Mouse (Mus musculus) testis, postnatal 14 days (tissue): ENCODE data around the gene Ntm.

ENCODE experiments used
- DNase-seq: peaks from one replicate; pipeline ENCODE4 v3.0.0; 2021; ENCODE audit warnings: low spot score

Gene Ntm

DNA sequence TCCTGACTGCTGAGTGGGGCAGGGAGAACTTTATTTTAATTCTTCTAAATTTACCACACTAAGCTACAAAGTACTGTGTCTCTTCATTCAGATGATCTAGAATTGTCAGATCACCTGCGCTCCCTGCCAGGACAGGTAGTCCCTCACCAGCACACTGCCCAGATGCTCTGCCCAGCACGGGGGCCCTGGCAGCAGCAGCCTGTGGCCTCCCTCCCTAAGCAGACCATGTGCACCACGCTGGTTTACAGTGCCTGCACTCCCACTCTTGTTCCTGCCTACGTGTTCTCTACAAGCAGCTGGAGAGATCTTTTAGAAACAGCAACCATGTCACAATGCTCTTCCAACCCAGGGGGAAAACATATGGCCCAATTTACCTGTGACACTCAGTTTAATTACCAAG lies 490.7 kb downstream of the Ntm start:
- DNase-seq, result no peak

DNA sequence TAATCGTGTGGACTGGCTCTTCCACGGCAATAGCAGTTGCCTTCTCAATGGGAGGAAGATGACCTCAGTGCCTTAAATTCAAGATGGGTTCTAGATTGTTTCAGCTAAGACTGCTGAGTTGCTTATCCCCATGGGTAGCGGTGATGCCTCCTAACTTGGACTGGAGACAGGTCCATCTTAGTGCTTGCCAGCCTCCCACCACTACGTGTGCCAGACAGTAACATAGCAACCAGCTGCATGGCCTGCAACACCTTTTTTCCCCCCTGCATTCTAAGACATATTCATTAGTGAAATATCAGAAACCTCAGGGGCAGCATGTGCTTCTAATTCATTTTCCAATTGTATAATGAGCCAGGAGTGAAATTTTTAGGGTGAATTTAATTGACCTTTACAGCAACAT lies 498.2 kb downstream of the Ntm start:
- DNase-seq, result no peak

DNA sequence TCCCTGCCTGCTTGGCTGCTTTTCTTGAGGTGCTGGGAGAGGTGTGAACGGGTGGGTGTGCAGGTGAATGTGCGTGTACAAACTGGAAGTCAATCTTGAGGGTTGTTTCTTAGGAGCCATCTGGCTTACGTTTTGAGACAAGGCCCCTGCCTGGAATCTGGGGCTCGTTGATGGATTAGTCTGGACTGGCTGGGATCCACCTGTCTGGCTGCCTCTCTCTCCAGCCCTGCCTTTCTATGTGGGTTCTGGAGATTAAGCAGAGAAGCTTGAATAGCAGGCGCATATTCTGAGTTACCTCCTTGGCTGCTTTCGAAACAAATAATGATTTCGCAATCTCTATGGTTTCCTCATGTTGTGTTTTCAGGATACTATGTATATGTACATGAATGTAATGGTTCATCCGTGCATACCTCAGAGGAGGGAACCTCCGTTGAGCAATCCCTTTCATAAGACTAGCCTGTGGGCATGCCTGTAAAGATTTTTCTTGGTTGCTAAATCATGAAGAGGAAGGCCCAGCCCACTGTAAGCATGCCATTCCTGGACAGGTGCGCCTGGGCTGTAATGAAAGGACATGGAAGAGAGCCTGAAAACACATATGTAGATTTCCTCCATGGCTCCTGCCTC lies 499.9 kb downstream of the Ntm start:
- no peak for DNase-seq

DNA sequence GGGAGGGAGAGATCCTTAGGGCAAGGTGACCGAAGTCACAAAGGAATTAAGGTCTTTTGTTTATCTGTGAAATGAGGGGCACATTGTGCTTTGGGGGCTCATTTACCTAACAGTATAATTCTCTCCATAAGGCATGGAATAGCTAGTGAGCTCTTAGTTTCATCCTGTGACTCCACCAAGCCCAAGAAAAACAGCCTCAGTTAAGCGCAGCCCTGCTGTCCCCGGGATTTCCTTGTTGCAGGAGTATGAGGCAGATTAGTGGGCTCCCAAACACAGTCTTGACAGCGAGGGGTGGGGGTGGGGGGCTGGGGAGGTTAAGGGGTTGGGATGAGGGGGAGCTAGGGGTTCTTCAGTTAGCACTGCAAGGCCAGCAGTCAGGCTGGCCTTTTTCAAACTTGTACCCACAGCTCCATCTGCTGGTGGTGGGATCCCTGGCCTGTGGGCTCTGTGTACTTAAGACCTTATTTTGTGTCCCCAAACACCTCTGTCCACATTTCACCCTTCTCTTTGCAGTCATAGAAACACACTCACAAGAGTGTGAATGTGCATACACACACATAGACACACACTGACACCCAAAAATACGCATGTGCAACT lies 504.9 kb downstream of the Ntm start:
- no peak for DNase-seq

DNA sequence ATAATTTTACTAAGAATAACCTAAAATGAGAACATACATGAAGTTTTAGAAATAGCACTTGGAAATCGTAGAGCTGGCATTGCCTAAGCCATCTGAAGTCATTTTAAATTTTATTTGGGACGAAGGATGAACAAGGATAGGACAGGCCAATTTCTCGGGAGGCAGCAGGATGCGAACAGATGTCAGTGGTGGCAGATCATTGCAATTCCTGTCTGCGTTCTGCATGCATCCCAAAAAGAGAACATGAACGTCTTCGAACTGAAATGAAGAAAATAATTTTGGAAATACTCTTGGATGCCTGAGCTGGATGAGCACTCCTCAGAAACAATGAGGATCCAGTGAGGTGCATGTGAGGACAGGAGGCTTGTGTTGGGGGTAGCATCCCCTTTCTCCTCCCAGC lies 506.9 kb downstream of the Ntm start:
- no peak for DNase-seq

DNA sequence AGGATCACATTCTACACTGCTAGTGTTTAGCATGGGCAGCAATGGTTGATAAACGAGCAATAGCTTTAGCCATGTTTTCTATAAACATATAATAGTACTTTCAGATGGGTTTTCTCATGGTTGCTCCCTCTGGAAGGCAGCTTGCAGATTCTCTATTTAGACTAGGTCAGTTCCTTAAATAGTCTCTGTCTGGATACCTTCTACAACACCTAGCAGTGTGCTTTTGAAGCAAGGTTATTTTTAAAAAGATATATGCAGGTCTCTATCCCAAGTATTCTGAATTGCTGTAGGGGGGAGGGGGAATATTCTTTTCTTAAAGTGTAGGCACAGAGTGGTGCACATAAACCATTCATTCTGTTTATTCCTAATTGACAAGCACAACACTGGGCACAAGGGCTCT lies 511.7 kb downstream of the Ntm start:
- DNase-seq, result no peak

DNA sequence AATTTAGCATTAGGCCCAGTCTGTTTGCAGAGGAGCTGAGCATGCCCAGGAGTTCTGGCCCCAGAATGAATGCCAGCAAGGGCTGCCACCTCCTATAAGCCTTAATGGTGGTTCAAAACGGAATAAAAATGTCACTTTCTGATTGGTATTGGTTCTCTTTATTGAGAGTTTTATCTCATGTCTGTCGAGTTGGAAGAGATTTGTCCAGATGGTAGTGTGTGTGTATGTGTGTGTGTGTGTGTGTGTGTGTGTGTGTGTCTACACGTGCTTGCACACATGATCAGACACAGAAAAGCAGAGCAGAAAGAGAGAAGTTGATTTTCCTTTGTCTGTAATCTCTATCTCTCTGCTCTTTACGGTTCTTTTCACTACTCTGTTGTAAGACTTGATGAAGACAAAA lies 518.9 kb downstream of the Ntm start:
- DNase-seq, result no peak

DNA sequence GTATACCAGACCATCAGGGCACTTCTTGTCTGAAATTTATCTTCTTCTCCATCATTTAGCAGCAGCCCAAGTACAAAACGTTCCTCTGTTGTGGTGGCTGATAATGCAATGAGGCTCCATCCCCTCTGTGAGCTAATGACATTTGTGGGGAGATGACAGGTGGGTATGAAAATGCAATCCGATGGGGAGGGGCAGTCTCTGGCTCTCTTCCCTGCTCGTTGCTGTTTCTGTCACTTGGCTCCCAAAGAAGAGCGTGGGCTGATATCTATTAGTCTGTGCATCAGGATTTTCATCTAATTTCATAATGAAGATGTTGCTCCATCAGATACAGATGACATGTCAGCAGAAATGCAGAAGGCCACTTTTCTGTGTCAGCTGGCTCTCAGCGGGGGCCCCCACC lies 523.5 kb downstream of the Ntm start:
- no peak for DNase-seq

DNA sequence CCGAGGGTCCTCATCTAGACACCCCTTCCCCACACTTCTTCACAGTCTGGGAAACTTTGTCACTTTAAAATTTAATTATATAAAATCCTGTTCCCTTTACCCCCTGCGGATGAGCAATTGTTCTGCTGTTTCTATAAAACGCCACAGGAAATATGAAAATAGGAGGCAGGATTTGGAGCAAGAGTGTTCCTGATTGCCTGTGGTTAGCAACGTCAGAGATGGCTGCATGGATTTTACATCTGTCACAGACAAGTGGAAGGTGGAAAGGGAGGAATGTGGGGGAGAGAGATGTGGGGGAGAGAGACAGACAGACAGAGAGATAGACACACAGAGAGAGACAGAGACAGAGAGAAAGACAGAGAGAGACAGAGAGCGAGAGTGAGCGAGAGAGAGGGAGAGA lies 528.3 kb downstream of the Ntm start:
- no peak for DNase-seq

DNA sequence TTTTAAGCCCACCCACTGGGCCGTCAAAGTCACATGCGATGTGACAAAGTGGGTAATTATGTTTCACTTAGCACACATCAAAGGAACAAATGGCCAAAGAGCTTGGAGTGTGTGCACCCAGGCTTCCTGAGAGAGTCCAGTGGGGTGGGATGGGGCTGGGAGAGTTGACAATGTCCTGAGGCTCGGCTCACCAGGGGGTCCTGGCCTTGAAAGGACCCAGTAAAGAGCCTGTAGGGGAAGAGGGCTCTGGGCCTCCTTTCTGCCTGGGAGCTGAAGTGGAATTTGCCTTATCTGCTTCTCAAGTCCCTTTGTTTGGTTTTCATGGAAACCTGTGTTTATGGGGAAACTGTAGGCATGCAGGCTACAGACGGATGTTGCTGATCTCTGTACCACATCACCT lies 529.0 kb downstream of the Ntm start:
- DNase-seq, result no peak

DNA sequence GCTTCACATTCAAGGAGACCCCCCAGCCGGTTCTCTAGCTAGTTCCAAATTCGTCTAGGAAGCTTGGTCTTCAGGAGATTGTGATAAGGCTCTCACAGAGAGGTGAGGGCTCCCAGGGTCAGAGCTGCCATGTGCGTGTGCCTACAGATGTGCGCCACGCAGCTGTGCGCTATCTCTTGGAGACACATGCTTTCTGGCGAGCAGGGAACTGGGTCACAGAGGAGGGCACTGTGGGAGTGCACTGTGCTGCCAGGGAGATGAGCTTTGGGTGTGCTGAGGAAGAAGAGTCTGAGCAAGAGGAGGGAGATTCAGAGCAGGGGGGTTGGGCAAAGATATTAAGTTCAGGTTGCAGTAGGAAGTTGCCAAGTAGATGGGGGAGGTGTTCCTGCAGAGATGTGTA lies 529.8 kb downstream of the Ntm start:
- DNase-seq, result no peak

DNA sequence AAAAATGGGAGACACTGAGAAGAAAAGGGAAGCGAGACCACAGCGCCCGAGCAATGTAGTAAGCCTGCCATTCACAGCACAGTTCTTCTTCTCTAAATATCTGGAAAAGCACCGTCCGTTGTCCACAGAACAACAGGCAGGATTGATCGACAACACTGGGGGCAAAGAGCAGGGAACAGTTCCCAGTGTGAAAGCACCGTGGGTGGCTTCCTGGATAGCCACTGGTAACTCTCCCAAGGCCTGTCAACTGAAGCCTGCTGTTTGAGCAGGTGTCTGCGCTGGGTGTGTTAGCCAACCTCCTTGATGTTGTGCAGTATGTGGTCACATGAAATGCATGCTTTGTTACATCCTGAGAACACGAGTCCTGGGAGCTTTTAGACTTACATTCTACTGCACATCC lies 531.4 kb downstream of the Ntm start:
- no peak for DNase-seq

DNA sequence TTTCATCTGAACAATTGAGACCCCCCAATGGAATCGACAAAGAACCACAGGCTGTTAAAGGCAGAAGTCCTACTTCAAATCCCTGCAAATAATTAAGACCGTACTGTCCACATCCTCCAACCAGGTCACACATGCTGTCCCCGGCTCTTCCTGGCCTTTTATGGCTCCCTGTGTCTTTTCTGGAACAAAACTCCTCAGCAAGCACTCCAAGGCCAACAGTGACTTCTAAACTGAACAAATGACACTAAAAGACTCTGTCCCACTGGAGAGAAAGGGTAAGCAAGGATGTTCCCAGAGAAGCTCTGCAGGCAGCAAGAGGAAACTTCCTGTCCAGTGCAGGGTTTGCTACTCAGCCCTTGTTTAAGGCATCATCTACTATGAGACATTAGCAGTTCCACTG lies 532.8 kb downstream of the Ntm start:
- no peak for DNase-seq

DNA sequence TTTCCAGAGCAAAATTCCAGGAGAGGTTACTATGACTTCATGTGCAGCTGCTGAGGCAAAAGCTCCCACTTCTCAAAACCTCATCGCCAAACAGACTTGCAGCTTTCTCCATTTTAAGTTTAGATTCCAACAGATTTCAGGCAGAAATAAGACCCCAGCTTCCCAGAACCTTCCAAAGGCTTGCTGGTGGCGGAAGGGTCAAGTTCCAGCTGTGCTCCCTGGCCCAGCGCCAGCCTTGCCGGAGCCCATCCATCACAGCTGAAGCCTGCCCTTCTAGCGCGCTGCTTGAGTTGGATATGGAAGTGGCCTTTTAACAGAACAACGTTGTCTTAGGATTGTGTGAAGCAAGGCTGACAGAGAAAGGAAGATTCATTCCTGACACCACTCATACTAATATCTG lies 534.6 kb downstream of the Ntm start:
- no peak for DNase-seq

DNA sequence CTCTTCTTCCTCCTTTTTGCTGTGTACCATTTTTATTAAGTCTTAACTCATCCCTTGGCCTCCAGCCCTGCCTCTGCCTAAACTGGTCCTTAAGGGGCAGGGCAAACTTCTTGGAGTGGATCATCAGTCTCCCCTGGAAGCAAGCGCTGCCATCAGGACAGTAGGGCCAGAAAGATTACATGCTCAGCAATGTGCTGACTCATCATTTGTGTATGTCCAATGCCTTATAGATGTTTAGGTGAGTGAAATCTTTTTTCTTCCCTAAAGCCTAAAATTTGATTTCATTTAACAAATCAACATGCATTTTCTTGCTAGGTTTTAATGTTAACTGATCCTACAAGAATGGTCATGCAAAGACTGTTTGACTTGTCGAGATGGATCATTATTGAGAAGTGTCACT lies 536.7 kb downstream of the Ntm start:
- no peak for DNase-seq

DNA sequence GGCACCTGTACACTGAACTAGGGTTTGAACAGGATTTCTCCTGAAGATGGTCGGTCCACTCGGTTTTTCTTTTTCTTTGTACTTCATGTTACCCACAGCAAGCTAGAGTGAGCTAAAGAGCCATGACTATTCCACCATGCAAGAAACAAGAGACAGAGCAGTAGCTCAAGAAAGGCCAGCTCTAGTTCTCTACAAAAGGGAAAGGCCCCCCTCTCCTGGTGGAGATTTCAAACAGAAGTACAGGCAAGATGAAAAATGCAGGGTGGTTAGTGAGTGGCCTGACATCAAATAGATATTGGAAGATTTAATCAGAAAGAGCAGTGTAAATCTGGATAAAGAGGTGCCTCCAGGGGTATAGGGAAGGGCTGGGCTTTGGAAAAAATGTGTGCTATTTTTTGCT lies 547.4 kb downstream of the Ntm start:
- DNase-seq, result no peak

DNA sequence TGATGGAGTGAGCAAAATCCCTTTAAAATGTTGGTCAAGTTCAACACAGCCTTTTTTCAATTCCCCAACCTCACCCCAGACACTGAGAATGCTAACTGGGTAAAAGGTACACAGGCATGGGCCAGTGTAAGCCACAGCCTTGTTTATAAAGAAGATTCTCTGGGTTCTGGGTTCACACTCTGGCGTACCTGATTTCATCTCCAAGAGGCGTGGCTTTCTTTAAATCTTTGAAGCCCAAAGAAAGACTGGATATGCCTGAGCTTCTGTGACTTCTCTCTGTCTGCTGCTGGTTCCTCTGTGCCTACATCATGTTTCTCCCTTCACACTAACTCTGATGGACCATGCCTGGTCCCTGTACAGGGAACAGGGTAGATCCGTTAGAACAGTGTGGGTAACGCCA lies 549.8 kb downstream of the Ntm start:
- no peak for DNase-seq

DNA sequence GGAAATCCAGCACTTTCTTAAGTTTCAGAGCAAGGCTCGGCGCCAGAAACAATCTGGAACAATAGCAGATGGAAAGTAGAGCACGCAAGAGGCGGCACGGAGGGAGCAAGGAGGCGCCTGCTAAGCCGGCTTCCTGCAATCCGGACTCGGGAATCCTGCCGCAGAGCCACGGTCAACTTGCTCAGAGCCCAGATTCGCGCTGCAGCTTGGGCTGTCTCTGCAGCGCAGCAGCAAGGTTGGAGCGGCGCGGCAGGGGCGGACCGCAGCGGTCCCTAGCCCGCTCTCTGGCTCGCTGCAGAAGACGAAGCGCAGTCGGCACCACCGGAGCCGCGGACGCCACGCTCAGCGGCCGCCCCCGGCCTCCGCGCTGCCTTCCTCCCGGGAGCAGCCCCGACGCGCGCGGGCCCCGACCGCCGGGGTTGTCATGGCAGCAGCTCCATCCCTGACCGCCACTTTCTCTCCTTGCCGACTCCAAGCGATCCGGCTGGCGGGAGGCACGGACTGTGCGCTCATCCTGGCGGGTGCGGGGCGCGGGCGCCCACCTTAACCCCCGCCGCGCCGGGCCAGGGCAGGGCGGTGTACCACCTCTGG lies 550.7 kb downstream of the Ntm start:
- peak; percentile 19 for DNase-seq

DNA sequence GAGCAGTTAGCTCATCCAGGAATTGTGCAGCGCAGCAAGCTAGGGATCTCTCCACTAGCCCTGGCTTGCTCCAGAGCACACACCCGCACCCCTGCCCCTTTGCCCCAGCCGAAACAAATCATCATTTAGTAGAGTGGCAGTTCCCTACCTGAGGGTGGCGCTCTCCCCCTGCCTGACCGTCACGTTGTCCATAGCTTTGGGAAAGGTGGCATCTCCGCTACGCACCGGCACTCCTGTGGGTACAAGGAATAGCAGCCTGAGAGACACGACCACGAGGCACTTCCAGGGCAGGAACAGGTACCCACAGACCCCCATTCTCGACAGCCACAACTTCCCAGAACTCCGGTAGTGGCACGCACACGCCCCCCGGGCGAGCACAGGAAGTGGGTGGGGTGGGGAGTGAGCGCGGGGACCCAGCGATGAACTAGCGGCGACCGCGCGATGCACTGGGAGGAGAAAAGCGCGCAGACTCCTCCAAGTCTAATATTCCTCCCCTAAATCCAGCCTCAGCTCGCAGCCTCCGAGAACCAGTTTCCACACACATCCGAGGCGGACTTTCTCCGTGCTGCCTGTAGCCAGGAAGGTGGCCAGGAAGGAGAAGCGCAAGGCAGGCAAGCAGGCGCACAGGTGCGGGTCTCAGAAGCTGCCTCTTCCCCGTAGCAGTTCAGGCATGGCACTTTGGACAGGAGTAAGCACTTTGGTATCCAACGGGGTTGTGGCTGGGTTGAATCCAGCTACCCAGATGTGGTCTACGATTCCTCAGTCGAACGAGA lies 551.3 kb downstream of the Ntm start:
- peak; percentile 10 for DNase-seq

DNA sequence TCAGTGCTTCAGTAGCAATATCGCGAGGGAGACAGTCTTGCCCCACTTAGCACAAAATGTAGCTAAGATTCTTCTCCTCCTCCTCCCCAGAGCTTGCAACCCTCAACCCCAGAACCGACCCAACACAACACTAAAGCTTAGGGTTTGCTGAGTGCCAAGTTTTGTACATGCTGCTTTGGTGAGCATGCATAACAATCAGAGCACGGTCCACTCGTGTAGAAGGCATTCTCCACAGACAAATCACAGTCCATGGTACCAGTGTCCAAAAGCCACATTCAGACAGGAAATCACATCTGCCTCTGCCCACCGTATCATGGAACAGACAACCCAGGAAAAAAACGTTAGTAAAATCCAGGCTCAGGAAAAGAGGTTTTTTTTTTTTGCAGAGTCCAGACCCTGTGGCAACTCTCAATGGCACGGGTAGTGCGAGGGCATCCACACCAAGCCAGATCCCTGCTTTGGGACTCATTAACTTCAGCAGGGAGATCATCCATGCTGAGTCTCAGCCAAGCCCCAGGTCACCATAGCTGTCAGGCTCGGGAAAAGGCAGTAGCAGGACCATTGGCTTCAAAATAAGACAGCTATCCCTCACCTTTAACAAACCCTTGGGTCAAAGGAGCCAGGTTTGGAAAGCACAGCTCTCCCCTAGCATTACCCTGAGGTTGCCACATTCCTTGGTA lies 552.1 kb downstream of the Ntm start:
- no peak for DNase-seq

DNA sequence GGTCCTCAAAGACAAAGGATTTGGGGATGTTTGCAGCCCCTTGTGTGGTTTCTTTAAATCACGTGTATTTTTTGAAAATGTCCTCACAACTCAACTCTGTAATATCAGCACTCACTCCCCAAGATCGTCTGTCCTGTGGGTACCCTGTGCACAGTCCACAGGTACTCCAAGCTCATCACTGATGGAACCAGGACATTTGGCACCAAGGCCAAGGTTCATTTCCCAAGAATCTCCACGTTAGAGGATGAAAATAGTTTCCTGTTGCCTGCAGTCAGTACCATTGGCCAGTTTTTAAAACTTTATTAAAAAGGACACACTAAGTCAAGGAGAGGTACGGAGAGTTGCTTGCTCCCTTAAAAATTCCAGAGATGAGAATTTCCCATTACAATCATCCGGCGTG lies 552.7 kb downstream of the Ntm start:
- no peak for DNase-seq

DNA sequence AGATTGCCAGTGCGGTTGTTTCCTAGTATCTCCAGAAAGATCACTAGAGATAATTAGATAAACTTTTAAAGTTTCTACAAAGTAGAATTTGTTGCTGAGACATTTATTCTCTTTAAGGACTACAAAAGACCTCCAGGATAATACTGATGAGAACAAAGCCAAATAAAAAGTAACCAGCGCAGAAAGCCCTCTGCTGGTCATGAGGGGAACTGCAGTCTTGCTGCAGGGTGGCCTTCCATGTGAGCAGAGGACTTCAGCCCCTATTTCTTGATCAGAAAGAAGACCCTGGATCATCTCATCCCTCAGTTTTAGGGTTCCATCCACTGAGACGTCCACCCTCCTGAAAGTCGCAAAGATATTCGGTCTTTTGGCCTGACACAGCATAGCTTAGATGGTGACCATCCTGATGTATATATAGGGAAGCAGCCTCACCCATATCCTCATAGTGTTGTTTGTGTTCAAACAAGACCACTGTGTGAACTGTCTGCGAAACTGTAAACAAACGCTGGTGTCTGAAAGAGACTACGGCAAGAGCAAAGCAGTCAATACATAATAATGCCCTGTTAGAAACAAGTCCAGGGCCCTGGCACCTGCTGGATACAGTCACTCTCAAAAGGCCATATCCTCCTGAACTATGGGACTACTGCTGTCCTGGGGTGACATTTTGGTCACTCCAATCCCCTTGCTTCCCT lies 553.6 kb downstream of the Ntm start:
- DNase-seq, result peak; percentile 12
